Mouse (Mus musculus): ENCODE data around the gene Atat1.

- TF ChIP-seq CTCF (IDR thresholded peaks at IDR 0.05; ENCODE audit: extremely low read depth, insufficient read length, insufficient replicate concordance, low read depth, low read length) (no peak), POLR2A (IDR thresholded peaks at IDR 0.05; ENCODE audit: low read depth, low read length) (no peak)
These were observed 22.1 kb downstream of the Atat1 start for GRCm38 (mm10) chr17:35887725-35888124.

All from small intestine, adult 2 months (tissue).